Mouse (Mus musculus) urinary bladder, postnatal 36 days (tissue): ENCODE data around the gene Olfr1255.

Experiments used
- DNase-seq, 2 experiments: peaks; one replicate each; pipeline ENCODE4 v3.0.0; 2022; ENCODE audit warnings: low spot score in 2 of 2, mixed read lengths in 1 of 2

The Olfr1255 gene

GRCm38 (mm10) chr2:89811751-89812150 lies at the start of gene Olfr1255:
TSS of gene Olfr1255 (plus strand) at chr2:89812051.
- DNase-seq = no peak

- no peak for DNase-seq
Observed at GRCm38 (mm10) chr2:89793519-89793918, 18.3 kb upstream of the Olfr1255 start, which contains the start of gene Olfr1254. TSS of gene Olfr1254 (minus strand) at chr2:89793619.

DNA sequence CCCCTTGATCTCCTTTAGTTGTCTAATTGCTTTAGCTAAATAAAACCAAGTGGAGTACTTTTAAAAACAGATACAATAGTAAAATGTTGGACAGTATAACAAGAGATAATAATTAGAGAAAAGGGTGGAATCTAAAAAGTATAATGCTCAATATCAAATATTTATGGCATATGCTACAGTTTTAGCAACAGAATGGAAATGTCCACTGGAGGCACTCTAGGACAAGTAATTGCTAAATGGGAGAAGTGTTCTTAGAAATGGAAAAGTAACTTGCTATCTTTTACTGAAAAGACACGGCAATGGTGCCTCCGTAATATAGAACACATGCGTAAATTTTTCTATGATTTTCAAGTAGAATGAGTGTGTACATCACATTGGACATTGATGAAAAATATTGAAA lies 12.3 kb upstream of the Olfr1255 start:
- no peak for DNase-seq

DNA sequence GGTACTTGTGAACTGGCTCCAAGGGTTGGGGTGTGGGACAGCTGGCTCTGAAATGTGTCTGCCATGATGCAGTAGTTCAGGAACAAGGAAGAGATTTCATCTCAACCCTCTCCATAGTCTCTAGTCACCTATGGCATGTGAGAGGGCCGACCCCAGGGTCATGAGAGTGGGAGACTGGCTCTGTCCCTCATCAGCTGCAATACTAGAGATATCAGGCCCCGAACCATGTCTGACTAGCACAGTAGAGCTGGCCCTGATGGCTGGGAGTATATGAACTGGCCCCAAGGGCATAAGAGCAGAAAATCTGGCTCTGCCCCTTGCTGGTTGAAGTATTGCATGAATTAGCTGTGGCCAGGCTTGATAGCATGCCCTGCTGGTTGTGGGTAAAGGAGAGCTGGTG lies 1.1 kb upstream of the Olfr1255 start:
- no peak for DNase-seq

DNA sequence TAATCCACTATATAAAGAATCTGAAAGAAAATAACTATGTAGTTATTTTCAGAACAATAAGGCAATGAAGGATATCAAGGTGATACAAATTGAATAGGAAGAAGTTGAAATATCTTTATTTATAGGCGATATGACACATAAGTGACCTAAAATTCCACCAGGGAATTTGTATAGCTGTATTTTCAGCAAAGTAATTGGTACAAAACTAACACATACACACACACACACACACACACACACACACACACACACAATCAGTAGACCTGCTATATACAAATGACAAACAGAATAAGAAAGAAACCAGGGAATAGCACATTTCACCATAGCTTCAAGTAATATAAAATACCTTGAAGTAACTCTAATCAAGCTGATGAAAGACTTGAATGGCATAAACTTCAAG lies 8.4 kb downstream of the Olfr1255 start:
- no peak for DNase-seq

GRCm38 (mm10) chr2:89841455-89841854 lies 29.6 kb downstream of the Olfr1255 start, which contains the start of gene Olfr1256:
TSS of gene Olfr1256 (minus strand) at chr2:89841555.
- DNase-seq = no peak

- no peak for DNase-seq
Observed at GRCm38 (mm10) chr2:89848105-89848504, 36.3 kb downstream of the Olfr1255 start, which contains the start of gene Olfr48. TSS of gene Olfr48 (minus strand) at chr2:89848205.

- DNase-seq = no peak
Observed at GRCm38 (mm10) chr2:89849230-89849629, 37.4 kb downstream of the Olfr1255 start.
